Mouse (Mus musculus): ENCODE data around the gene Ddx28.

Ddx28 gene

DNA sequence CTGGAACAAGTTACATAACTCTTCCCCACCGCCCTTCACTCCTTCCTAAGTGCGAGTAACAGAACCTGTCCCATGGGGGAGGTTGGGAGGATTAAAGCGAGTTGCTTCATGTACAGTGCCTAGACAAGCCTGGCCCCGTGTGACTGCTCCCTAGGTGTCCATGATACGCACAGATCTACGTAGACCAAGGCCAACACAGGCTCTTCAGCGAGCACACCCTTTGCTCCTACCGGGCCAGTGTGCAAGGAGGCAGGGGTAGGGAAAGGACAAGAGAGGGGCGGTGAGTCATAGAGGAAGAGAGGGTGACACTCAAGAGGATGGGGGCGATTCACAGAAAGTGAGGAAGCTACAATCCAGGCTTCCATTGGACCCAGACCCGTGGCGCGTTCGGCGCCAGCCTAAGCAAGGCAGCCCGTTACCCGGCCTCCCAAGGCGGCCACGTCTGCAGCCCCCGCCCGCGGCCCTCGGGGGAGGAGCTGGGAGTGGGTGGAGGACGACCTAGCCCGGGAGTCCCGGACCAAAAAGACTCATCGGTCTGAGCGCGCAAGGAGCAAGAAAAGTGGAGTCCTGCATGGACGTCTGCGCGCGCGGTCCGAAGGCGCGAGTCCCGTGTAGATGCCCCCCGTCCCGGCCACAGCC is 46.3 kb downstream of the Ddx28 start:
- DNase-seq: peak; percentile 34

- DNase-seq: no peak
Observed at GRCm38 (mm10) chr8:105964506-105965265, 47.0 kb downstream of the Ddx28 start.

DNA sequence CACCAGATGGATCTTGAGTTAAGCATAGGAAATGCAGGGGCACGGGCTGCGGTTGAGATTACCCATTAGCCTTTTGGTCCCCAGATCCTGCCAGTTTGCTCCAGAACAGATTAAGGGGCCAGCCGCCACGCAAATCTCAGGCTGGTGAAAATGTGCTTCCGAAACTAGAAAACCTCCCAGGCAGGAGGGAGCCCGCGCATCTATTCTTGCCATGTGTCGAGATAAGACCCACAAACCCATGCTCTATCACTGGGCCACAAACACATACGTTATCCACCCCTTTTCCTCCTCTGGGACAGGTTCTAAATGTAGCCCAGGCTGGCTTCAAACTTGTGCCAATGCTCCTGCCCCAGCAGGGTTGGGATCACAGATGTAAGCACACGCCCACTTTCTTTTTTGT is 50.1 kb downstream of the Ddx28 start:
- DNase-seq: no peak

DNA sequence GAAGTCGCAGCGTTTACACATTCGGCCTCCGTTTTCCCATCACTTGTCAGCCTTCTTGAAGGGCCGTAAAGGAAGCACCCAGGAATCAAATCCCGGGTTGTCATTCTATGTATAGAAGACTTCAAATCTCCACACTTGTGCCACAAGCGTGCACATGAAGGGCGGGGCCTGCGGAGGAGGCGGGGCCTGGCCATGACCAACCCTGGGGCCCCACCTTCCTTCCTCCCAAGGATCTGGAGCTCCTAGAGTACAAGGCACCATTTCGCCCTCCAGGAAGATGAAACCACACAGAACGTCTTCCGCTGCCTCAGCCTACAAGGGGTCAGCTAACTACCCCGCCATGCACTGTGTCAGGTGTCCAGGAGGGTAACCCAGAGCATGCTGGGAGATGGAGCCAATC is 50.6 kb downstream of the Ddx28 start:
- no peak for DNase-seq
